Mouse (Mus musculus) forebrain, embryonic 11.5 days (tissue): Measurements from ENCODE around the gene Clca2. TPM values are rescaled to one million over a fixed set of nuclear protein-coding genes. Genes with fewer than 3 reads are reported as not detected.

Source experiments
- ATAC-seq: fragments of 200-750 bp; cut with Nextera tagmentation; replicated peaks from 2 replicates; pipeline ENCODE4 v1.8.0; 2017; ENCODE audit warnings: moderate TSS enrichment; ENCODE audit not compliant: low FRiP score
- DNase-seq: peaks from one replicate; pipeline ENCODE4 v3.0.0-alpha.2; 2017; ENCODE audit warnings: low spot score
- H3K27ac ChIP-seq: fragments of 300-500 bp; sonication (generic); 2 replicates; pipeline ENCODE4 v1.5.1; 2014; ENCODE audit warnings: low read depth, low read length
- H3K27me3 ChIP-seq: fragments of 300-500 bp; sonication (generic); 2 replicates; pipeline ENCODE4 v1.6.1; 2014; ENCODE audit warnings: mild to moderate bottlenecking, low read length, mixed read lengths; ENCODE audit not compliant: control insufficient read depth, insufficient read depth
- H3K36me3 ChIP-seq: fragments of 300-500 bp; sonication (generic); 2 replicates; pipeline ENCODE4 v1.6.1; 2014; ENCODE audit warnings: mild to moderate bottlenecking, low read length, moderate library complexity, mixed read lengths; ENCODE audit not compliant: control insufficient read depth, insufficient read depth
- H3K4me1 ChIP-seq: fragments of 300-500 bp; sonication (generic); replicated peaks from 2 replicates; pipeline ENCODE4 v1.6.1; 2014; ENCODE audit warnings: low read length, mixed read lengths; ENCODE audit not compliant: control insufficient read depth, insufficient read depth
- H3K4me2 ChIP-seq: fragments of 300-500 bp; sonication (generic); 2 replicates; pipeline ENCODE4 v1.6.1; 2014; ENCODE audit warnings: low read depth, mild to moderate bottlenecking, low read length, moderate library complexity, mixed read lengths; ENCODE audit not compliant: severe bottlenecking
- H3K4me3 ChIP-seq: fragments of 300-500 bp; sonication (generic); 2 replicates; pipeline ENCODE4 v1.5.1; 2014; ENCODE audit warnings: low read depth, low read length
- H3K9ac ChIP-seq: fragments of 300-500 bp; sonication (generic); 2 replicates; pipeline ENCODE4 v1.6.1; 2014; ENCODE audit warnings: low read length
- H3K9me3 ChIP-seq: fragments of 300-500 bp; sonication (generic); 2 replicates; pipeline ENCODE4 v1.6.1; 2016; ENCODE audit warnings: low read length, mixed read lengths; ENCODE audit not compliant: control insufficient read depth
- WGBS: fragments of 180-500 bp; shearing (Covaris S2); extraction: QIAGEN DNeasy Blood & Tissue Kit; methylation state at CpG from one replicate; pipeline ENCODE4 v1.1.7; 2014; 5-methylcytosine and 5-hydroxymethylcytosine counted together
- polyA plus RNA-seq: library from polyadenylated mRNA; unstranded; fragments of >200 nt; fragmentation: Nextera tagmentation; extraction: Ambion mirVana; gene quantifications from 2 replicates; pipeline ENCODE4 v1.2.1, GENCODE M21; 2014

The Clca2 gene
- polyA plus RNA-seq, 1 experiment from 2014 or later = 0.13 TPM

GRCm38 (mm10) chr3:145126618-145127017 is 27.4 kb upstream of the Clca2 start:
- DNase-seq = no peak
- 90% methylated on average over 2 of the region's 2 CpGs for whole genome bisulfite sequencing
- H3K27me3 ChIP-seq = no peaks in the 10 kb centered on the region
- no peak overlapping the region for H3K4me2 ChIP-seq
- H3K36me3 ChIP-seq = no peaks in the 10 kb centered on the region; the same call in 1 of the 2 replicates
- H3K9me3 ChIP-seq = no peaks in the 10 kb centered on the region
- ATAC-seq = no peak
- H3K9ac ChIP-seq = no peak overlapping the region
- H3K27ac ChIP-seq = no peak overlapping the region
- no peaks in the 10 kb centered on the region for H3K4me1 ChIP-seq
- H3K4me3 ChIP-seq = no peak overlapping the region

- no peaks in the 10 kb centered on the region for H3K27me3 ChIP-seq
- WGBS = 75% methylated on average over 7 of the region's 7 CpGs
- H3K36me3 ChIP-seq = no peaks in the 10 kb centered on the region
- peak overlapping the region; percentile 95; the same call in 1 of the 2 replicates for H3K9ac ChIP-seq
- H3K4me1 ChIP-seq = peaks cover 2% of the 10 kb centered on the region; the same call in 1 of the 2 replicates
- no peak overlapping the region for H3K27ac ChIP-seq
- H3K4me3 ChIP-seq = peak overlapping the region; percentile 73
- DNase-seq (no peak), ATAC-seq (no peak)
- peak overlapping the region; percentile 71 for H3K4me2 ChIP-seq
- H3K9me3 ChIP-seq = no peaks in the 10 kb centered on the region
These were observed 20.2 kb upstream of the Clca2 start for GRCm38 (mm10) chr3:145119425-145119824.

DNA sequence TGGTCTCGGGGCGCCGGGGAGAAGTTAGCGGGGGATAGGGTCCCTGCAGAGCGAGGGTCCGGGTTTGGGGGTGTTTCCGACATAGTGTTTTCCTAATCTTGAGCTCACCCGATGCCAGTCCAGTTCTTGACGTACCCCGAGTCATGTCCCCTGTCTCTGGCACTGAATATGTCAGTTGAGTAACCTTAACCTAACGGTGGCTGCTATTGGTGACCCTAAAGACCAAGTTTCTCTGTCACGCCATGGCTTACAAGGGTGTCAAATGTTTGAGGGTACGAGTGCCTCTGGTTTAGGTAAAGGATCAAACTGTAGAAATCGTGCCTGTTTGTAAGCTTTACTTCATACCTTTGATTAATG is 19.7 kb upstream of the Clca2 start:
- WGBS = 7% methylated on average over 14 of the region's 14 CpGs

GRCm38 (mm10) chr3:145118254-145119001 is 19.2 kb upstream of the Clca2 start, which contains the start of gene Odf2l:
Gene Odf2l (plus strand): TSS chr3:145118588.
- peaks cover 2% of the 10 kb centered on the region; the same call in 1 of the 2 replicates for H3K4me1 ChIP-seq
- peak within 1 kb of the TSS; percentile 71 for H3K4me2 ChIP-seq
- under 1% methylated on average over 57 of the region's 57 CpGs for WGBS

More for the DNA sequence above, 19.7 kb upstream of the Clca2 start:
- no peaks in the 10 kb centered on the region for H3K9me3 ChIP-seq
- no peaks in the 10 kb centered on the region for H3K27me3 ChIP-seq
- DNase-seq = no peak
- H3K9ac ChIP-seq = peak overlapping the region; percentile 95
- H3K4me1 ChIP-seq = peaks cover 2% of the 10 kb centered on the region; the same call in 1 of the 2 replicates
- ATAC-seq = no peak
- H3K4me3 ChIP-seq = peak overlapping the region; percentile 73
- H3K27ac ChIP-seq = no peak overlapping the region
- peak overlapping the region; percentile 71 for H3K4me2 ChIP-seq
- no peaks in the 10 kb centered on the region for H3K36me3 ChIP-seq

GRCm38 (mm10) chr3:145117637-145118036 is 18.4 kb upstream of the Clca2 start:
- Histone ChIP-seq H3K36me3 (no peaks in the 10 kb centered on the region), H3K9ac (peak overlapping the region; percentile 95), H3K4me2 (peak overlapping the region; percentile 69), H3K27ac (peak overlapping the region; percentile 70), H3K4me1 (peaks cover 2% of the 10 kb centered on the region; the same call in 1 of the 2 replicates), H3K9me3 (no peaks in the 10 kb centered on the region), H3K4me3 (peak overlapping the region; percentile 73), H3K27me3 (no peaks in the 10 kb centered on the region)
- DNase-seq (no peak), ATAC-seq (no peak)
- WGBS = 83% methylated on average over 10 of the region's 10 CpGs

More at GRCm38 (mm10) chr3:145118254-145119001, 19.2 kb upstream of the Clca2 start, which contains the start of gene Odf2l:
- Histone ChIP-seq H3K9ac (peak within 1 kb of the TSS; percentile 95), H3K4me3 (peak within 1 kb of the TSS; percentile 73), H3K27me3 (no peaks in the 10 kb centered on the region), H3K27ac (peak within 1 kb of the TSS; percentile 96), H3K36me3 (no peaks in the 10 kb centered on the region), H3K9me3 (no peaks in the 10 kb centered on the region)
- DNase-seq (peak; percentile 98), ATAC-seq (peak; percentile 98)

DNA sequence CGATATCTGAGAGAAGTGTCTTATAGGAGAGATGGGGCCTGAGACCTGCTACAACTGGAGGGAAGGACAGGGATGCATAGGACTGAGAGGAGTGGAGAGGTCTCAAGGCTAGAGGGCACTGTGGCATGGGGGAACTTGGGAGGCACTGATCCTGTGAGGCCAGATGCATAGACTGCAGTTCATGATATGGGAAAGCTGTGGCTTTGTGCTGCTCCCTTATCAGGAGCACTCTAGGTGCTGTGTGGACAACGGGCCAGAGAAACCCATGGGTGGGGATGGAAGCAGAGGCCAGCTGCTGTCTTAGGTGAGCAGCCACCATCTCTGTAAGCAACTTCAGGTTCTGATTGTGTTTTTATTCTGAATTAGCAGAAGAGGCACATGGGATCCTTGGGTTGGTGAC is 15.9 kb upstream of the Clca2 start:
- no peak for ATAC-seq
- no peak overlapping the region for H3K27ac ChIP-seq
- no peak overlapping the region for H3K4me2 ChIP-seq
- peaks cover 2% of the 10 kb centered on the region; the same call in 1 of the 2 replicates for H3K4me1 ChIP-seq
- DNase-seq = no peak
- WGBS = 98% methylated on average over 2 of the region's 2 CpGs
- H3K36me3 ChIP-seq = no peaks in the 10 kb centered on the region
- H3K9ac ChIP-seq = no peak overlapping the region
- no peaks in the 10 kb centered on the region for H3K9me3 ChIP-seq
- no peaks in the 10 kb centered on the region for H3K27me3 ChIP-seq
- H3K4me3 ChIP-seq = no peak overlapping the region

DNA sequence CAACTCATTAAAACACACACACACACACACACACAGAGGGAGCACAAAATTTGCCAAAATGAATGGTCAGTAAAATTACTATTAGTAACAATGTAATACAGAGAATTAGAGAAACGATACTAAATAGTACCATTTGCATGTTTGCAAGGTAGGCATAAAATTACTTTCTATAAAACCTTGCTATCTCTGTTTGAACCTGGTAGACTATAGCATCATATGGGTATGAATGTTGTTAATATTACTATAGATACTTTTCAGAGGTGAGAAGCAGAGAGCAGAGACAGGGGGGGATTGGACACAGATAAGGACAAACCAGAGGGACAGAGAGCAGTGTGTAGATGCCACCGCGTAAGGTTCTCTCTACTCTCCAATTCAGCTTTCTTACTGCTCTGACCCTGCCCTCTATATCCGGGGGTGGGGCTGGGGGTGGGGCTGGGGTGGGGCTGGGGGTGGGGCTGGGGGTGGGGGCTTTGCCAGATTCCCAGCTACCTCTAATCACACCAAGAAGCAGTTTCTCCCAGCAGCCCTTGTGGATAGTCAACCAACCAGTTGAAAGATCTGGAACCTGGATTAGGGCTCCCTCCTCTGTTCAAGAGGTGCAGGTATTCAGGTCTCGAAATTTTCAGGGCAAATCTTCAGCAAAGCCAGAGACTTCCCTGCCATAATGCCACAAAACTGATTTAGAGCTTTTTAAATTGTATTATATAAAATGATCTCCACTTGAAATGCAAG is 6.7 kb upstream of the Clca2 start:
- 79% methylated on average over 5 of the region's 5 CpGs for WGBS
- Histone ChIP-seq H3K9me3 (no peaks in the 10 kb centered on the region), H3K4me1 (no peaks in the 10 kb centered on the region), H3K36me3 (no peaks in the 10 kb centered on the region), H3K4me2 (no peak overlapping the region), H3K27me3 (no peaks in the 10 kb centered on the region), H3K9ac (no peak overlapping the region), H3K27ac (no peak overlapping the region), H3K4me3 (no peak overlapping the region)
- ATAC-seq = no peak
- DNase-seq = no peak

DNA sequence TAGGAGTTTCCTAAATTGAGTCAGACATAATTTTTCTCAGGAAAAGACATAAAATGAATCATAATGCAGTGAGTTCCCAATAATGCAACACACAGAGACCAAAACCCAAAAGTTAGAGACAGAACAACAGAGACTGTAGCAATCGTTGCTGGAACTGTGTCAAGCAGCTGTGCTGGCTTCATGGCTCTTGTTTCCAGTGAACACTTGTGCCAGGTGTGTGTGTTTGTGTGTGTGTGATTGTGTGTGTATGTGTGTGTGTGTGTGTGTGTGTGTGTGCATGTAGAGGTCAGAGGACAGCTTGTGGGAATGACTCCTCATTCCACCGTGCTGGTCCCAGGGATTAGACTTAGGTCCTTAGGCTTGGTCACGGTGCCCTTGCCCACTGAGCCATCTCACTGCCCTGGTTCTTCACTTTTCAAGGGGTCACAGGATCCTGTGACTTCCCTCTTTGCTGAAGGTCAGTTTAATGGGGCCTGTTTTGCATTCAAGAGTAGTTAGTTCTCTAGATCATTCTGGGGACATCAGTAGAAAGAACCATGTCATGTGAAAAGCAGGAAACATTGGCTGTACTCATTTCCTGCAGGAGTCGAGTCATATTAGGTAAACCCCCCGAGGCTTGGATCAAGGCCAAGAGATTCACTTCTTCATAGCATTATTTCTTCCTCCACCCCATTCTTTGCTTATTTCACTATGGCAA is 6.0 kb upstream of the Clca2 start:
- H3K4me2 ChIP-seq = no peak overlapping the region
- DNase-seq (no peak), ATAC-seq (no peak)
- H3K9ac ChIP-seq = no peak overlapping the region
- H3K27ac ChIP-seq = no peak overlapping the region
- no peaks in the 10 kb centered on the region for H3K9me3 ChIP-seq
- H3K4me3 ChIP-seq = no peak overlapping the region
- no peaks in the 10 kb centered on the region for H3K27me3 ChIP-seq
- WGBS = 87% methylated on average over 5 of the region's 5 CpGs
- no peaks in the 10 kb centered on the region for H3K36me3 ChIP-seq
- H3K4me1 ChIP-seq = no peaks in the 10 kb centered on the region
